Mouse (Mus musculus): ENCODE results near the gene Rmnd5b. TPM values are rescaled to one million over a fixed set of nuclear protein-coding genes. Genes with fewer than 3 reads are reported as not detected.
"Not testable (repeated sequence)": the region's sequence is repeated elsewhere in the genome, so short reads cannot be mapped to it uniquely, and the experiment has no call there.

The Rmnd5b gene
- total RNA-seq, 2 experiments from 2014 or later = 30.0 to 47.2 TPM

DNA sequence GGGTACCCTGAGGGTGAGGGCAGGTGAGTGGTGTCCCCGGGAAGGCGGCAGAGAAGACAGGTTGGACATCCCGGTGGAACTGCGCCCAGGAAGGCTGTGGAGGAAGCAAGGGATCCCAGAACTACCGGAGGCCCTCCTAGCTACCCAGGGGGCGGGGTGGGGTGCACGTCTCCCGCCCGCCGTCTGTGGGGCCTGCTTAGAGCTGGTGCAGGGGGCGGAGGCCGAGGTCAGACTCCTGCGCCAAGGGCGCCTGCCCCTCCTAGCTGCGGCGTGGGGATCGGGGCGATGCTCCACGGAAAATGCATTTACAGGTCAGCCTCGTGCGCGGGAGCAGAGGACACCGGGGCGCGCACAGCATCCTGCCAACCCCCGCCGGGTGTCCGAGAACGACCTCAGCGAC is 14.6 kb upstream of the Rmnd5b start:
- no peak for DNase-seq (ENCODE audit: low spot score in 2 of 2)

- no peak for DNase-seq (ENCODE audit: low spot score in 2 of 2)
Observed at GRCm38 (mm10) chr11:51649889-51650199, 14.1 kb upstream of the Rmnd5b start.

GRCm38 (mm10) chr11:51649111-51649888 is 13.6 kb upstream of the Rmnd5b start:
- no peak for DNase-seq (ENCODE audit: low spot score in 2 of 2)

- DNase-seq (ENCODE audit: low spot score in 2 of 2) = no peak
Observed at GRCm38 (mm10) chr11:51648566-51648965, 12.9 kb upstream of the Rmnd5b start.

DNA sequence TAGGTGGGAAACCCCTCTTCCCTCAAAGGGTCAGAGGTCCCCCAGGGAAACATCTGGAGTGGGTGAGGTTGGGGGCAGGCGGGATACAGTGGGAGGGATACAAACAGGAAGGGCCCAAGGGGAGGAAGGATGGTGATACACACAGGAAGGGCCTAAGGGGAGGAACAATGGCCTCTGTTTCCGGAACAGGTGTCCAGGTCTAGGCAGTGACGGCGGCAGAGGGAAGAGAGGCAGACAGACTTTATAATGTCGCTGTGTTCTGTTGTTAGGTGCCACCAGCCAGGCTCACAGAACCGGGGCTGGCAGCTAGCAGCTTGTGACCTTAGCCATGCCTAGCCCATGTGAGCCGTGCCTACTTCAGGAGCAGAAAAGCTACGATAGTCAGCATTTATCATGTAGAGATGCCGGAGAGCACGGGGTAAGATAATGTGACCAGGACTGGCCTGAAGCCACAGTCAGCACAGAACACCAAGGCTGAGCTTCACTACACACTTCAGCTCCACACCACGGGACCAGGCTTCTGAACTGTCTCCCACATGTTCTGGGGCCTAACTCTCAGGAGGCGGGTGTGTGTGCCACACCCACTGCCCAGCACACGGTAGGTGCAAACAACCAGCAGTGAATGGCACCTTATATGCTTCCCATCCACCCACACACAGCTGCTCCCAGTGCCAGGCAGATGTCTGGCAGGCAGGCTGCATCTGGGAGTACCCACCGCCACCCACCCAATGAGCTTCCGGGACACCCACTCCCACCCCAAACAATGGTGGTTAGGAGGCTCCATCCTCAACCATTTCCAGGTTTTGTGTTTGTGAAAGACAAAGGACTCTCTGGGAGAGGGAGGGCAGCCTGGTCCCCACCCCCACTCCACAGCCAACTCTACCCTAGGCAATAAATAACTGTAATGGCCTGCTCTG is 11.3 kb upstream of the Rmnd5b start:
- DNase-seq (ENCODE audit: low spot score in 2 of 2) = no peak

GRCm38 (mm10) chr11:51646245-51646644 is 10.5 kb upstream of the Rmnd5b start:
- no peak for DNase-seq (ENCODE audit: low spot score in 2 of 2)

DNA sequence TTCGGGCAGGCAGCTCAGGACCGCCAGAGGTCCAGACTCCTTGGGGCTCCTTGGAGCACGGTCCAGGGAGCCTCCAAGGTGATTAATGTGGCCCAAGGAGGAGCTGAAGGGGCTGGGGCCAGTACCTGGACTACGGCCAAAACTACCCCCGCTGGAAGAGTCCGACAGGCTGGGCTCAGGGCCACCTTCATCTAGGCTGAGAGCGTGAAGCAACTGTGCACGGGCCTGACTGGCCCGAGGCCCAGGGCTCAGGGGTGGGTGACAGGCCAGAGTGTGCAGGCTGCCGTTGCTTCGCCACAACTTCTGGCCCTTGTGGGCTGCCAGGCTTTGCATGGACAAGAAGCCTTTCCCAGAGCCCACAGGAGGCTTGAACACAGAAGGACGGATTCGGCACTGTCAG is 9.6 kb upstream of the Rmnd5b start:
- DNase-seq (ENCODE audit: low spot score in 2 of 2) = no peak

- DNase-seq (ENCODE audit: low spot score in 2 of 2) = no peak
Observed at GRCm38 (mm10) chr11:51644217-51644616, 8.5 kb upstream of the Rmnd5b start.

- no peak for DNase-seq (ENCODE audit: low spot score in 2 of 2)
Observed at GRCm38 (mm10) chr11:51643761-51644160, 8.1 kb upstream of the Rmnd5b start.

- no peak for DNase-seq (ENCODE audit: low spot score in 2 of 2)
Observed at GRCm38 (mm10) chr11:51643202-51643601, 7.5 kb upstream of the Rmnd5b start.

DNA sequence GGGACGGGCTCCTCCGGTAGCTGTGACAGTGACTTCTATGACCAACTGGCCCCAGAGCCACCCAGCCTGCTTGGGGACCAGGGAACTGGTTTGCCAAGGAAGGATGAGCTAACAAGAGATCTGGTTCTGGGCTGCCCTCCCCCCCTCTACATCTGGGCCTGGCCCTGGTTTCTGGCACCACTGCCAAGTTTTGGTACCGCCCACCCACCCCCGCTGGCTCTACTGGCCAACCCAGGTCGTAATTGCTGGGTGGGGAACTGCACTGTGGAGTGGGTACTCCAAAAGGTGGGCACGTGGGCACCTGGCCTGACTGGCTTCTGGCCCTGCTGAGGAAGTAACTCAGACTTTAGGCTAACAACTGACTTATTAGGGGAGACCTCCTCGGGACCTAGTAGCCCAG is 5.1 kb upstream of the Rmnd5b start:
- DNase-seq (ENCODE audit: low spot score in 2 of 2) = no peak

DNA sequence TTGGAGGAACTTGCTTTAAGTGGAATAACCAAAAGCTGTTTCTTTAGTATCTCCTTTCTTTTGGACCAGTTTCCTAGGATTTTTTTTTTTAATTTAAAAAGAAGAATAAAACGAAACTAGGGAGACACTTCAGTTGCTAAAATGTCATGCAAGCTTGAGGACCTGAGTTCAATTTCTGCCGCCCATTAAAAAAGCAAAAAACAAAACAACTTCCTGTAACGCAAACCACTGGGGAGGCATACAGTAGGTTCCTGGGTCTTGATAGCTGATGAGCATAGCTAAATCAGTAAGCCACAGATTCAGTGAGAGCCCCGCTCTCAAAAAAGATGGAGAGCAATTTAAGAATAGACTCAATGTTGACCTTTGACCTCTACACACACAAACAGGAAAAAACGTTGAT is 2.8 kb upstream of the Rmnd5b start:
- no peak for DNase-seq (ENCODE audit: low spot score in 2 of 2)

- no peak for DNase-seq (ENCODE audit: low spot score in 2 of 2)
Observed at GRCm38 (mm10) chr11:51637971-51638414, 2.3 kb upstream of the Rmnd5b start.

- no peak for DNase-seq (ENCODE audit: low spot score in 2 of 2)
Observed at GRCm38 (mm10) chr11:51636323-51636684, 608 bp upstream of the Rmnd5b start.

DNA sequence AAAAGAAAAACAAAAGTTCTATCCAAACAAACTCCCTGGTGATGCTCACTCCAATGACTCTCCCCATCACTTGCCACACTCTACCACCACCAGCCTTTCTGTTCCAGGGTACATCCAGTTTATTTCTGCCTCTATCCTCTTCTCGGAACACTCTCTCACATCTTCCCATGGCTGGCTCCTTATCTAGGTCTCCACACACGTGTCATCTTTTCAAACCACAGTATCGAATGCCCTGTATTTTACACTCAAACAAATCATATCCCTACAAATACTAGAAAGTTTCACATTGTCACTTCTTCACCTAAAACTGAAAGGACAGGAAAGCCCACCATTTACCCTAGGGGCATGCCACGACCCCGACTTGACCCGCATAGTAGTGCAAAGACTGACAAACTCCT is 570 bp downstream of the Rmnd5b start:
- DNase-seq (ENCODE audit: low spot score in 2 of 2) = no peak

- no peak for DNase-seq (ENCODE audit: low spot score in 2 of 2)
Observed at GRCm38 (mm10) chr11:51633721-51634120, 2.0 kb downstream of the Rmnd5b start.

DNA sequence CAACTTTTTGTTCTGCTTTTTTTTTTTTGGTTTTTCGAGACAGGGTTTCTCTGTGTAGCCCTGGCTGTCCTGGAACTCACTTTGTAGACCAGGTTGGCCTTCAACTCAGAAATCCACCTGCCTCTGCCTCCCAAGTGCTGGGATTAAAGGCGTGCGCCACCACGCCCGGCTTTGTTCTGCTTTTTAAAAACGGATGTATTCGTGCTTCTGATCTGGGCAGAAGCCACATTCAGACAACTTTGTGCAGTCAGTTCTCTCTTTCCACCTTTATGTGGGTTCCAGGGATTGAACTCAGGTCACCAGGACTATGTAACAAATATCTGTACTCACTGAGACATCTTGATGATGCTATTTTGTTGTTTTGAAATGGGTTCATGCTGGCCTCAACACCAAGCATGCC is 2.5 kb downstream of the Rmnd5b start:
- DNase-seq (ENCODE audit: low spot score in 2 of 2) = not testable (repeated sequence)

- DNase-seq (ENCODE audit: low spot score in 2 of 2) = no peak
Observed at GRCm38 (mm10) chr11:51632130-51632753, 3.5 kb downstream of the Rmnd5b start.

DNA sequence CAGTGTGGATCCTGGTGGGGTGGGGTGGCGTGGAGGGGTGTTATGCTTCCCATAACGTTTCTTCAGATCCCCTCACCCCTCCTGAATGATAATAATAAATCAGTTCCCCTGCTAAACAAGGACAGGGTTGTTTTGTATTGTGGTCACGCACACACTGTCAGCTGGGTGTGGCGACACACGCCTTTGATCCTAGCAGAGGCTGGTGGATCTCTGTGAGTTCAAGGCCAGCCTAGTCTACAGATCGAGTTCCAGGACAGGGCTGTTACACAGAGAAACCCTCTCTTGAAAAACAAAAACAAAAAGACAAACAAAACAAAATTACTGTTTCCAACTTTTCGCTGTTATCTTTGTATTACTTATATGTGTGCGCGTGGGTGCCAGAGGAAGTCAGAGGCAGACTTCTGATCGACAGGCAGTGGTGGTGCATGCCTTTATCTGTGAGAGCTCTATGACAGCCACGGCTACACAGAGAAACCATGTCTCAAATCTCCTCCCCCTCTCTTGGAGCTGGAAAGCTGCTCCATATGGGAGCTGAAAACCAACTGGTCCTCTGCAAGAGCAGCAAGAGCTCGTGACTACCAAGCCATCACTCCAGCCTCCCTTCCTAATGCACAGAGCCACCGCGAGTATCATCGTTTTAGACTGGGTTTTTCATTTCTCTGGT is 5.9 kb downstream of the Rmnd5b start:
- no peak for DNase-seq (ENCODE audit: low spot score in 2 of 2)

GRCm38 (mm10) chr11:51627907-51628306 is 7.8 kb downstream of the Rmnd5b start:
- DNase-seq (ENCODE audit: low spot score in 2 of 2) = no peak

DNA sequence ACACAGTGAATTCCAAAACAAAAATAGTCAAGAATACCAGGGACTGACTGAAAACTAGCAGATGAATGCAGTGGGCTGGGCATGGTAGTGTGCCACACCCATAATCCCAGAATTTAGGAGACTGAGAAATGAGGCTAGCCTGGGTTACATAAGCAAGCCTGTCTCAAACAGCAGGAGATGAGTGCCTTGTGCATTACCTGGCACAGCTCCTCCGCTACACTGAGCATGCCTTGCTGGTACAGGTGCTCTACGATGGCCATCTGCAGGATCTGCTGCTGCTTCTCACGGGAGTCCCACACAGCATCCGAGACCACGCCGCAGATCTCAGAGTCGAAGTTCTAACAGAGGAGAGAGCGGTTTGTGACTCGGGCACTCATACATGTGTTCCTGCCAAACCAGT is 8.3 kb downstream of the Rmnd5b start:
- no peak for DNase-seq (ENCODE audit: low spot score in 2 of 2)
